In genomic region chr19:37025839-37026319, GRCm38 (mm10) we compare ENCODE assay signal across 8 mouse cellular contexts.
DNase-seq lines count a peak whose midpoint lies in the region; ATAC-seq and TF ChIP-seq lines count a peak whose summit lies in the region.
"Had no signal": no experiment of that assay in that cellular context is flagged by ENCODE, and none has a peak within 500 bp of the region (broad histone marks: within the 10 kb centered on the region; RNA-seq: fewer than 3 reads in every experiment).

No protein-coding gene starts in this region.

- H3K9ac ChIP-seq in intestine, embryonic 15.5 days: no peak overlapping the region
- H3K9ac ChIP-seq in intestine, embryonic 16.5 days (ENCODE audit: low read depth, low read length): no peak overlapping the region
- H3K9ac ChIP-seq in heart, embryonic 13.5 days: no peak overlapping the region
- no peak overlapping the region for H3K9ac ChIP-seq in midbrain, embryonic 14.5 days (replicated peaks; ENCODE audit: low read length)

- no peak overlapping the region for H3K4me3 ChIP-seq in intestine, embryonic 15.5 days (replicated peaks)
- no peak overlapping the region for H3K4me3 ChIP-seq in intestine, embryonic 16.5 days (ENCODE audit: low read length)
- H3K4me3 ChIP-seq in heart, embryonic 13.5 days: no peak overlapping the region
- no peak overlapping the region for H3K4me3 ChIP-seq in midbrain, embryonic 14.5 days (replicated peaks; ENCODE audit: low read depth, low read length)

- no peaks in the 10 kb centered on the region for H3K9me3 ChIP-seq in intestine, embryonic 15.5 days
- no peaks in the 10 kb centered on the region for H3K9me3 ChIP-seq in intestine, embryonic 16.5 days (ENCODE audit: control insufficient read depth, low read length)
- no peaks in the 10 kb centered on the region for H3K9me3 ChIP-seq in heart, embryonic 13.5 days
- H3K9me3 ChIP-seq in midbrain, embryonic 14.5 days (ENCODE audit: control insufficient read depth, low read length): no peaks in the 10 kb centered on the region

- DNase-seq in R1 (ENCODE audit: low read depth, low spot score): peak; percentile 12
- peak; percentile 25 for DNase-seq in brain, embryonic 14.5 days (ENCODE audit: low read depth)
- DNase-seq in midbrain, embryonic 14.5 days: no peak
- DNase-seq in thymus, postnatal 14 days: no peak
- DNase-seq: liver had no signal

- no peaks in the 10 kb centered on the region for H3K27me3 ChIP-seq in intestine, embryonic 15.5 days (replicated peaks)
- H3K27me3 ChIP-seq in intestine, embryonic 16.5 days (replicated peaks; ENCODE audit: control insufficient read depth, insufficient read depth, low read length): no peaks in the 10 kb centered on the region
- H3K27me3 ChIP-seq in heart, embryonic 13.5 days (replicated peaks): no peaks in the 10 kb centered on the region
- no peaks in the 10 kb centered on the region for H3K27me3 ChIP-seq in midbrain, embryonic 14.5 days (ENCODE audit: control insufficient read depth, insufficient read depth, low read length)

- no peaks in the 10 kb centered on the region for H3K4me1 ChIP-seq in intestine, embryonic 15.5 days (replicated peaks)
- no peaks in the 10 kb centered on the region for H3K4me1 ChIP-seq in intestine, embryonic 16.5 days (ENCODE audit: control insufficient read depth, insufficient read depth, low read length)
- peaks cover 27% of the 10 kb centered on the region for H3K4me1 ChIP-seq in heart, embryonic 13.5 days
- H3K4me1 ChIP-seq in midbrain, embryonic 14.5 days (ENCODE audit: control insufficient read depth, insufficient read depth, low read length): no peaks in the 10 kb centered on the region

- ATAC-seq in intestine, embryonic 15.5 days: 0 out of 2 replicates have a peak, but pooled peaks have one; percentile 10
- ATAC-seq in intestine, embryonic 16.5 days: no peak
- ATAC-seq in heart, embryonic 13.5 days (ENCODE audit: extremely low read depth, insufficient number of reproducible peaks, low FRiP score, low TSS enrichment): peak; percentile 44; the same call in 1 of the 2 replicates
- ATAC-seq in midbrain, embryonic 14.5 days (ENCODE audit: low FRiP score, low TSS enrichment): no peak

- H3K36me3 ChIP-seq in intestine, embryonic 15.5 days: no peaks in the 10 kb centered on the region
- H3K36me3 ChIP-seq in intestine, embryonic 16.5 days (ENCODE audit: control insufficient read depth, insufficient read depth, low read length): no peaks in the 10 kb centered on the region
- H3K36me3 ChIP-seq in heart, embryonic 13.5 days: peaks cover 20% of the 10 kb centered on the region
- peaks cover 6% of the 10 kb centered on the region; the same call in 1 of the 2 replicates for H3K36me3 ChIP-seq in midbrain, embryonic 14.5 days (ENCODE audit: control insufficient read depth, insufficient read depth, low read length)

- no peak for TF ChIP-seq CTCF in brain, embryonic 14.5 days (IDR thresholded peaks at IDR 0.05; ENCODE audit: borderline replicate concordance, extremely low read depth, insufficient read depth, insufficient read length)

- no peak for TF ChIP-seq POLR2A in brain, embryonic 14.5 days (IDR thresholded peaks at IDR 0.05; ENCODE audit: borderline replicate concordance, extremely low read depth, insufficient read depth, insufficient read length, poor library complexity, severe bottlenecking)

- no peak overlapping the region for H3K4me2 ChIP-seq in intestine, embryonic 15.5 days (replicated peaks)
- no peak overlapping the region for H3K4me2 ChIP-seq in intestine, embryonic 16.5 days (ENCODE audit: low read depth, low read length)
- no peak overlapping the region for H3K4me2 ChIP-seq in heart, embryonic 13.5 days
- no peak overlapping the region for H3K4me2 ChIP-seq in midbrain, embryonic 14.5 days (ENCODE audit: low read length)

- H3K27ac ChIP-seq in intestine, embryonic 15.5 days: no peak overlapping the region
- no peak overlapping the region for H3K27ac ChIP-seq in intestine, embryonic 16.5 days (ENCODE audit: low read length)
- H3K27ac ChIP-seq in heart, embryonic 13.5 days (replicated peaks): peak overlapping the region; percentile 64
- H3K27ac ChIP-seq in midbrain, embryonic 14.5 days (replicated peaks; ENCODE audit: low read depth, low read length): no peak overlapping the region

- 70% methylated on average over 13 of the region's 13 CpGs for WGBS in intestine, embryonic 15.5 days
- whole genome bisulfite sequencing in intestine, embryonic 16.5 days: 64% methylated on average over 13 of the region's 13 CpGs
- 63% methylated on average over 13 of the region's 13 CpGs for WGBS in heart, embryonic 13.5 days
- 71% methylated on average over 13 of the region's 13 CpGs for WGBS in midbrain, embryonic 14.5 days

Comparison
In these comparisons a context has a peak if more than half of its experiments do, and no peak if none do; other contexts are left out.
1. ATAC-seq: peak in intestine, embryonic 15.5 days (single experiment) and heart, embryonic 13.5 days (single experiment); none in intestine, embryonic 16.5 days (single experiment) and midbrain, embryonic 14.5 days (single experiment).
2. DNase-seq: peak in R1 (single experiment) and brain, embryonic 14.5 days (single experiment); none in midbrain, embryonic 14.5 days (single experiment) and thymus, postnatal 14 days (single experiment).